Mouse (Mus musculus) myocyte (in vitro differentiated cells): ENCODE results near the gene Lamc2. TPM values are rescaled to one million over a fixed set of nuclear protein-coding genes. Genes with fewer than 3 reads are reported as not detected.

ENCODE experiments used
- H3K27me3 ChIP-seq: one replicate; pipeline ENCODE4 v1.6.1; 2011; ENCODE audit not compliant: control insufficient read depth, insufficient read depth, insufficient read length
- H3K36me3 ChIP-seq: one replicate; pipeline ENCODE4 v1.6.1; 2011; ENCODE audit not compliant: control insufficient read depth, insufficient read depth
- H3K4me2 ChIP-seq: one replicate; pipeline ENCODE4 v1.6.1; 2011; ENCODE audit warnings: low read depth, control low read depth
- H3K4me3 ChIP-seq: one replicate; pipeline ENCODE4 v1.5.1; 2011; ENCODE audit warnings: mild to moderate bottlenecking, control low read depth, moderate library complexity
- H3K79me2 ChIP-seq: one replicate; pipeline ENCODE4 v1.6.1; 2011; ENCODE audit not compliant: control insufficient read depth, insufficient read depth
- H3ac ChIP-seq: one replicate; pipeline ENCODE4 v1.6.1; 2011; ENCODE audit not compliant: control insufficient read depth, insufficient read length
- CEBPB ChIP-seq: IDR thresholded peaks from 2 replicates; pipeline ENCODE4 v1.6.1; 2011; ENCODE audit warnings: mild to moderate bottlenecking, moderate library complexity; ENCODE audit not compliant: poor library complexity, insufficient read depth, severe bottlenecking
- E2F4 ChIP-seq: IDR thresholded peaks from one replicate; pipeline ENCODE4 v1.6.1; 2011; ENCODE audit warnings: mild to moderate bottlenecking, control low read depth, moderate library complexity; ENCODE audit not compliant: insufficient read depth
- MAX ChIP-seq: IDR thresholded peaks from one replicate; pipeline ENCODE4 v1.6.1; 2011; ENCODE audit warnings: low read depth, mild to moderate bottlenecking, control low read depth
- MYOD1 ChIP-seq, 3 experiments: IDR thresholded peaks; one replicate each; pipeline ENCODE4 v1.6.1; 2011; ENCODE audit warnings: control low read depth in 2 of 3, low read depth in 2 of 3, mild to moderate bottlenecking in 2 of 3, moderate library complexity in 1 of 3; ENCODE audit not compliant: insufficient read length in 2 of 3, control insufficient read depth in 1 of 3
- MYOG ChIP-seq, 3 experiments: IDR thresholded peaks; one replicate each; pipeline ENCODE4 v1.6.1; 2011; ENCODE audit warnings: control low read depth in 2 of 3, low read depth in 2 of 3, mild to moderate bottlenecking in 2 of 3; ENCODE audit not compliant: insufficient read length in 2 of 3, control insufficient read depth in 1 of 3, insufficient read depth in 1 of 3
- POLR2A ChIP-seq: IDR thresholded peaks from one replicate; pipeline ENCODE4 v1.6.1; 2011; ENCODE audit warnings: low read depth, mild to moderate bottlenecking, control low read depth, moderate library complexity; ENCODE audit not compliant: insufficient read length
- POLR2AphosphoS2 ChIP-seq: IDR thresholded peaks from one replicate; pipeline ENCODE4 v1.6.1; 2011; ENCODE audit warnings: low read depth, control low read depth; ENCODE audit not compliant: insufficient read length
- REST ChIP-seq: IDR thresholded peaks from one replicate; pipeline ENCODE4 v1.6.1; 2011; ENCODE audit warnings: mild to moderate bottlenecking, control low read depth, moderate library complexity; ENCODE audit not compliant: insufficient read depth, insufficient read length
- SRF ChIP-seq: IDR thresholded peaks from one replicate; pipeline ENCODE4 v1.6.1; 2011; ENCODE audit warnings: low read depth; ENCODE audit not compliant: control insufficient read depth, insufficient read length
- TCF12 ChIP-seq: IDR thresholded peaks from one replicate; pipeline ENCODE4 v1.6.1; 2011; ENCODE audit warnings: mild to moderate bottlenecking, control low read depth; ENCODE audit not compliant: poor library complexity, insufficient read depth, severe bottlenecking
- TCF3 ChIP-seq: IDR thresholded peaks from one replicate; pipeline ENCODE4 v1.6.1; 2011; ENCODE audit warnings: low read depth, control low read depth; ENCODE audit not compliant: insufficient read length
- USF1 ChIP-seq: IDR thresholded peaks from one replicate; pipeline ENCODE4 v1.6.1; 2011; ENCODE audit warnings: low read depth, mild to moderate bottlenecking, control low read depth, moderate library complexity
- polyA plus RNA-seq: library from polyadenylated mRNA; unstranded; fragments of >200 nt; fragmentation: generic; extraction: Trizol; gene quantifications from one replicate; pipeline ENCODE4 v1.2.1, GENCODE M21; 2012; ENCODE audit warnings: missing spikeins

Lamc2 gene
- polyA plus RNA-seq, 1 experiment, result 10.2 TPM

DNA sequence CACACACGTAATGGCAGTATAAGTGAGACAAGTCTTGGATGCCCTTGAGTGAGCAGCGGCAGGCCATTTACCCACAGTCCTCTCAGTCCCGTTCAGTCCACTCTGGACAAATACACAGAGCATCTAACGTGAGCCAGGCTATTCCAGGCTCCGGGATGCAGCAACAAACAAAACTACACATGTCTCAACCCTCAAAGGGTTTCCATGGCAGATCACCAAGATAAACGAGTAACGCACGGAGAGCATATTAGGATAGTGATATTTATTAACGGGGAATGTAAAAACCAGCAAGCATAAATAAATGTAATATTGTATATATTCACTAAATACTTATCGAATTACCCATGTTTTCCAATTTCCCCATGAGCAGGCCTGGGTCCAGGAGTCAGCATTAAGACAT, 15.2 kb downstream of the Lamc2 start:
- no peaks in the 10 kb centered on the region for H3K27me3 ChIP-seq
- no peak overlapping the region for H3K4me2 ChIP-seq
- no peak for TF ChIP-seq SRF
- H3ac ChIP-seq, result no peak overlapping the region
- no peaks in the 10 kb centered on the region for H3K79me2 ChIP-seq
- H3K4me3 ChIP-seq, result no peak overlapping the region
- H3K36me3 ChIP-seq, result no peaks in the 10 kb centered on the region

GRCm38 (mm10) chr1:153168293-153168692, 18.0 kb downstream of the Lamc2 start:
- Histone ChIP-seq H3K79me2 (no peaks in the 10 kb centered on the region), H3K36me3 (no peaks in the 10 kb centered on the region), H3K4me2 (no peak overlapping the region), H3K4me3 (no peak overlapping the region), H3ac (no peak overlapping the region), H3K27me3 (no peaks in the 10 kb centered on the region)
- TF ChIP-seq SRF (no peak), USF1 (no peak), MYOD1 (IDR thresholded peaks at IDR 0.05; ENCODE audit: control insufficient read depth in 1 of 3, insufficient read length in 2 of 3, low read depth in 2 of 3) (no peak), MYOG (IDR thresholded peaks at IDR 0.05; ENCODE audit: control insufficient read depth in 1 of 3, insufficient read depth in 1 of 3, insufficient read length in 2 of 3, low read depth in 2 of 3) (no peak), POLR2A (no peak), REST (no peak), TCF12 (no peak), POLR2AphosphoS2 (no peak), TCF3 (no peak), MAX (no peak), E2F4 (no peak)

DNA sequence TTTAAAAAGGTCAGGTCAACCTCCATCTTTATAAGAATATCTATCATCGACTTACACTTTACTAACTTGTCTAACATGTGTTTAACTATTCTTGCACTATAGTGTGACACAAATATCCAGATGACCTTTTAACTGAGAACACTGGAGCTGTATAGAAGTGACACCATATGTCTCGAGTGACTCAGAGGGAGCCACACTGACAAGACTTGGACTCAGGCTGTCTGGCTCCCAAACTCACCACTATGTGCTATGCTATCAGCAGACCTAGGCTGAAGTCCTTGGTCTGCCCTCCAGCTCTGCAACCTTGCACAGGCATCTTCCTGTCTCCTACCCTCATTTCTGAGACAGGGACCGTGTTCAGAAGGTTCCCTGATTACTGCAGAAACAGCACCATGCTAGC, 22.4 kb downstream of the Lamc2 start:
- no peak overlapping the region for H3ac ChIP-seq
- no peak overlapping the region for H3K4me2 ChIP-seq
- H3K4me3 ChIP-seq, result no peak overlapping the region
- no peaks in the 10 kb centered on the region for H3K36me3 ChIP-seq
- TF ChIP-seq MYOD1 (IDR thresholded peaks at IDR 0.05; ENCODE audit: control insufficient read depth in 1 of 3, insufficient read length in 2 of 3, low read depth in 2 of 3), result no peak
- TF ChIP-seq TCF12, result no peak
- no peak for TF ChIP-seq USF1
- TF ChIP-seq SRF, result no peak
- no peak for TF ChIP-seq REST
- TF ChIP-seq MYOG (IDR thresholded peaks at IDR 0.05; ENCODE audit: control insufficient read depth in 1 of 3, insufficient read depth in 1 of 3, insufficient read length in 2 of 3, low read depth in 2 of 3), result no peak
- no peaks in the 10 kb centered on the region for H3K27me3 ChIP-seq
- no peaks in the 10 kb centered on the region for H3K79me2 ChIP-seq

DNA sequence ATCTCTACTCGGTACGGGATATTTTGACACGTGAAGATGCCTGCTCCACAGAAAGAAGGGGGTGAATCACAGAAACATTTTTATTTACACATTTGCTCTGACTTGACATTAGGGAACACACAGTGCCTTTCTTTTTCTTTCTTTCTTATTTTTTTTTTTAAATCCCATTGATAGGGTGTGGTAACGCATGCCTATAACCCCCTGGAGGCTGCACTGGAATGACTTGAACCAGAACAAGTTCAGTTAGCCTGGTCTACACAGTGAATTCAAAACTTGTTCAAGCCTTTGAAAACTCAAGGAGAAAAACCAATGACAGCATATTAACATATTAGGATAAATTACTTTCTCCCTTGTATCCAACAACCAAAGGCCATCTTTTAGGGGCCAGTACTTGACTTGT, 27.1 kb downstream of the Lamc2 start:
- Histone ChIP-seq H3K4me2 (no peak overlapping the region), H3K79me2 (no peaks in the 10 kb centered on the region), H3K36me3 (no peaks in the 10 kb centered on the region), H3ac (no peak overlapping the region), H3K4me3 (no peak overlapping the region), H3K27me3 (no peaks in the 10 kb centered on the region)
- TF ChIP-seq MAX, result no peak
- TF ChIP-seq TCF3, result no peak
- no peak for TF ChIP-seq MYOD1 (IDR thresholded peaks at IDR 0.05; ENCODE audit: control insufficient read depth in 1 of 3, insufficient read length in 2 of 3, low read depth in 2 of 3)
- TF ChIP-seq USF1, result no peak

DNA sequence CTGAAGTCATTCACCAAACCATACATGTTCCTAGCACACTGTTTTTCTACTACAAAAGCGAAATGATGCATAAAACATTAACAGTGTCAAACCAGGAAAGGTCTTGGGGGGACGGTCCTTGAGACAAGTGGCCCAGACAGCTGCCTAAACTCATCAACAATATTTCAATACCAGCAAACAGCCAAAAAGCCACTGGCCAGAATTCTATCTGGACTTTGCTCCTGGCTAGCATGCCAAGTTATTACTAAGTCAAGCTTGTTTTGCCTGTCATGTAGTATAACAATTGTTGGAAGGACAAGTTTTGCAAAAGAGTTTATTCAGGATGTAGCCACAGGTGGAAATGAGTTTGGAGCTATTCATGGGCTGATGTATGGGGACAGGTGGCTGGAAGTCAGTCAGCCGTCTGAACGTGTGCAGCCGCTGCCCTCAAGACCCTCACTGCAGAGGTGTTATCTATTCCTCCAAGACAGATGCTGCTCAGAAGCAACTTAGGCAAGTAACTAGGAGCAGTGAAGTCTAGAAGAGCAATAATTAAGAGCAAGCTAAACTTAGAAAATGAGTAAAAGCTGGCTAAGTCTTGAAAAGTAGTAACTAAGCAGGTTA, 29.1 kb downstream of the Lamc2 start:
- TF ChIP-seq MYOD1 (IDR thresholded peaks at IDR 0.05; ENCODE audit: control insufficient read depth in 1 of 3, insufficient read length in 2 of 3, low read depth in 2 of 3), result peak in 2 of 3 experiments; percentile 60 to 65
- TF ChIP-seq POLR2AphosphoS2, result no peak
- Histone ChIP-seq H3ac (no peak overlapping the region), H3K36me3 (no peaks in the 10 kb centered on the region), H3K4me3 (no peak overlapping the region), H3K27me3 (no peaks in the 10 kb centered on the region), H3K79me2 (no peaks in the 10 kb centered on the region), H3K4me2 (no peak overlapping the region)

DNA sequence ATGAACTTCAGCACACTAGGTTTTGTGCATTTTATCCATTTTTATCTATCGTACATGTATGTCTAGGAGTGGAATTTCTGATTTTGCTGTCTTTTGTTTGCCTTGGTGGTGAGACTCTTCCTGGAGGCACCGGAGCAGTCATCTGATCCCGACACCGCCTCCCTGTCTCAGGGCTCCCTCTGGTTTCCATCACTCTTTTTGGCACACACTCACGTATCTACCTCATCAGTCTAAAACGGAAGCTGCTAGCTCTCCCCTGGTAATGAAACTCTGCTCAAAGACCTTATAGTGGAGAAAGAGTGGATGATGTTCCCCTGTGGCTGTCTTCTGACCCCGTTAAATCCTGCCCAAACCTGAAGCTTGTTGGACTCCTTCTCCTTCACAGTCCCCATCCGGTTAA, 30.9 kb downstream of the Lamc2 start:
- Histone ChIP-seq H3K27me3 (no peaks in the 10 kb centered on the region), H3K4me2 (no peak overlapping the region), H3ac (no peak overlapping the region), H3K36me3 (no peaks in the 10 kb centered on the region), H3K4me3 (no peak overlapping the region), H3K79me2 (no peaks in the 10 kb centered on the region)
- TF ChIP-seq POLR2A (no peak), TCF3 (no peak), REST (no peak), E2F4 (no peak), TCF12 (no peak), MYOD1 (IDR thresholded peaks at IDR 0.05; ENCODE audit: control insufficient read depth in 1 of 3, insufficient read length in 2 of 3, low read depth in 2 of 3) (no peak), MYOG (IDR thresholded peaks at IDR 0.05; ENCODE audit: control insufficient read depth in 1 of 3, insufficient read depth in 1 of 3, insufficient read length in 2 of 3, low read depth in 2 of 3) (no peak), POLR2AphosphoS2 (no peak), CEBPB (no peak), SRF (no peak), MAX (no peak)
